Mouse (Mus musculus) urinary bladder, postnatal 4 days (tissue): Measurements from ENCODE around the gene Abo.

Experiments
- DNase-seq, 2 experiments: peaks; one replicate each; pipeline ENCODE4 v3.0.0; 2021 to 2022; ENCODE audit warnings: low spot score in 2 of 2

Abo gene

GRCm38 (mm10) chr2:26870666-26871065 lies 5.9 kb upstream of the Abo start:
- no peak for DNase-seq

- DNase-seq = no peak
Measured at GRCm38 (mm10) chr2:26862856-26863255, 1.9 kb downstream of the Abo start.

GRCm38 (mm10) chr2:26847706-26848105 lies 17.1 kb downstream of the Abo start:
- DNase-seq = no peak

- no peak for DNase-seq
Measured at GRCm38 (mm10) chr2:26832478-26832877, 32.3 kb downstream of the Abo start.

- no peak for DNase-seq
Measured at GRCm38 (mm10) chr2:26828047-26828446, 36.7 kb downstream of the Abo start.

- no peak for DNase-seq
Measured at GRCm38 (mm10) chr2:26827261-26827975, 37.4 kb downstream of the Abo start.
